Mouse (Mus musculus) E14TG2a.4 (cell line): Measurements from ENCODE around the gene Rab3c.

Experiments used
- CTCF ChIP-seq: conservative IDR thresholded peaks from 2 replicates; pipeline ENCODE4 v1.5.1; 2014; ENCODE audit warnings: low read length
- NANOG ChIP-seq: IDR thresholded peaks from 2 replicates; pipeline ENCODE4 v1.6.1; 2014; ENCODE audit warnings: borderline replicate concordance, low read length, mixed read lengths
- POU5F1 ChIP-seq: IDR thresholded peaks from 2 replicates; pipeline ENCODE4 v1.6.1; 2014; ENCODE audit warnings: low read length, borderline replicate concordance

- TF ChIP-seq CTCF (peak; percentile 84), POU5F1 (no peak), NANOG (no peak)
Observed at GRCm38 (mm10) chr13:110044418-110044817, 236.4 kb downstream of the Rab3c start.
